In the genomic region with DNA sequence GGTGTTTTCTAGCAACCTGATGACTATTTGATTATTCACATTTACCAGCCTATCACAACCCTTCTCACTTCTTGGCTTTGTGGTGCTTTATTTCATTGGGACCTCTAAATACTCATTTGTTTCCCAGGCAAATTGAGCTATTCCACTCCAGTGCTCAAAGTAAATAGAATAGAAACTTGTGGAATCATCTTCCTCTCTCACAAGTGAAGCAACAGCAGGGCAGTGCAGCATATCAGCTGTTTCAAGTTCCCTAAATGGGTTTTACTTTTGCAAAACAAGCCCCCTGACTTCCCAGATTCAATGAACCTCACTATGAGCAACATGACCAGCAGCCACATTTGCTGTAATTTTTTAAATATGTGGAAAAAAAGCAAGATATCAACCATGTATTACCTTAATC, we compare ENCODE assay signal across 20 mouse cellular contexts.
DNase-seq lines count a peak whose midpoint lies in the region; ATAC-seq and TF ChIP-seq lines count a peak whose summit lies in the region.
"Had no signal": no experiment of that assay in that cellular context is flagged by ENCODE, and none has a peak within 500 bp of the region (broad histone marks: within the 10 kb centered on the region; RNA-seq: fewer than 3 reads in every experiment).

No protein-coding gene starts in this region.

- H3K4me3 ChIP-seq in layer of hippocampus, adult 2 months, result no peak overlapping the region
- H3K4me3 ChIP-seq: embryonic facial prominence, embryonic 15.5 days; forebrain, embryonic 12.5 days; heart, embryonic 12.5 days; hindbrain, embryonic 10.5 days; limb, embryonic 15.5 days; stomach, embryonic 15.5 days had no signal

- no peaks in the 10 kb centered on the region for H3K27me3 ChIP-seq in splenic B cell, adult 2 months (ENCODE audit: control insufficient read depth, insufficient read depth, low read length, poor library complexity, severe bottlenecking)
- H3K27me3 ChIP-seq: embryonic facial prominence, embryonic 15.5 days; forebrain, embryonic 12.5 days; heart, embryonic 12.5 days; limb, embryonic 15.5 days; stomach, embryonic 15.5 days had no signal

- no peak for ATAC-seq in erythroid progenitor cell, adult 5-6 weeks (replicated peaks; ENCODE audit: low FRiP score, poor library complexity, severe bottlenecking)
- ATAC-seq: inflammation-experienced regulatory T-cells, adult 6 months had no signal

- H3K36me3 ChIP-seq in splenic B cell, adult 2 months (ENCODE audit: control insufficient read depth, insufficient read depth, low read length, poor library complexity, severe bottlenecking), result no peaks in the 10 kb centered on the region
- H3K36me3 ChIP-seq: embryonic facial prominence, embryonic 15.5 days; forebrain, embryonic 12.5 days; G1E; heart, embryonic 12.5 days; hindbrain, embryonic 10.5 days; limb, embryonic 15.5 days; stomach, embryonic 15.5 days had no signal

- 0 out of 2 replicates have a peak overlapping the region, but pooled peaks have one; percentile 14 for H3K27ac ChIP-seq in layer of hippocampus, adult 2 months
- H3K27ac ChIP-seq: embryonic facial prominence, embryonic 15.5 days; forebrain, embryonic 12.5 days; hindbrain, embryonic 10.5 days; limb, embryonic 15.5 days; stomach, embryonic 15.5 days had no signal

- DNase-seq in layer of hippocampus, adult 2 months (ENCODE audit: low spot score in 2 of 2), result no peak
- no peak for DNase-seq in layer of hippocampus, adult 11-12 months (ENCODE audit: low spot score)
- DNase-seq in spleen, postnatal 36 days (ENCODE audit: low spot score in 2 of 2), result peak; percentile 70 to 79
- DNase-seq in spleen, postnatal 14 days (ENCODE audit: low spot score in 2 of 2), result no peak
- DNase-seq in lung, postnatal 36 days, result peak; percentile 57
- DNase-seq in splenic B cell, adult 2 months (ENCODE audit: low read depth, low spot score), result peak; percentile 75
- DNase-seq in thymus, postnatal 0 days (ENCODE audit: low spot score), result no peak
- DNase-seq: adrenal gland, adult 2 months; cerebellum, adult 2 months; kidney, adult 9 months; thymus, postnatal 14 days had no signal

- TF ChIP-seq CTCF in layer of hippocampus, adult 2 months (conservative IDR thresholded peaks at IDR 0.05), result no peak

Comparison
In these comparisons a context has a peak if more than half of its experiments do, and no peak if none do; other contexts are left out.
1. DNase-seq: peak in spleen, postnatal 36 days (2 of 2), lung, postnatal 36 days (single experiment) and splenic B cell, adult 2 months (single experiment); none in layer of hippocampus, adult 2 months (0 of 2), layer of hippocampus, adult 11-12 months (single experiment), spleen, postnatal 14 days (0 of 2) and thymus, postnatal 0 days (single experiment).